In the genomic region with DNA sequence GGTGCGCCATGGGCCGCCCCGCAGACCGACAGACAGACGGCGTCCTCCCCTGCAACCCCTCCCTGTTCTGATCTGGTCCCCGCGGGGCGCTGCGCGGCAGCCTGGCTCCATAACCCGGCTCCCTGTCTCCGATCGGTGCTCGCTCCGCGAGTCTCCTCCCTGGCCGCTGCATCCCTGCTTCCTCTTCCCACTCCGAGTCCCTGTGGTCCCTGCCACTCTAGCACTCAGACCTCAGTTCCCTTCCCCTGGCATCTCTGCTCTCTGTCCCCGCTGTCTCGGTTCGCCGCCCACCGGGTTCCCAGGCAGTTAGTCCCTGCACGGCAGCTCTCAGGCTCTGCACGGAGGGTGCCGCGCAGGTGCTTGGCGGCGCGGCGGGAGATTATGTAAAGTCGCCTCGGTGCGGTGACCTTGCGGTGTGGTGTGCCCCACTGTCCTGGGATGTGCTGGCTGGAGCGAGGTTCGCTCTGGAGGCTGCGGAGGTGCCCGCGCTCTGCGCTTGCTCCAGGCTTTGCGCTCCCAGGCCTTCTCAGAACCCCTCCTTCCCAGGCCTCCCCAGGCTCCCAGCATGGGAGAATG, we compare ENCODE assay signal across 8 mouse cellular contexts. TPM values are rescaled to one million over a fixed set of nuclear protein-coding genes. Genes with fewer than 3 reads are reported as not detected.
DNase-seq lines count a peak whose midpoint lies in the region; ATAC-seq and TF ChIP-seq lines count a peak whose summit lies in the region.

No protein-coding gene starts in this region.

- TF ChIP-seq POLR2A in cerebellum, adult 2 months (IDR thresholded peaks at IDR 0.05; ENCODE audit: borderline replicate concordance, insufficient read depth, low read length): peak; percentile 58; the same call in 1 of the 2 replicates

- H3K27ac ChIP-seq in heart, embryonic 11.5 days (ENCODE audit: low read depth, low read length): no peak overlapping the region
- H3K27ac ChIP-seq in cerebellum, adult 2 months (ENCODE audit: insufficient read depth, low read length): peak overlapping the region; percentile 96
- H3K27ac ChIP-seq in forebrain, postnatal 0 days (ENCODE audit: low read depth, low read length): peak overlapping the region; percentile 81
- H3K27ac ChIP-seq in kidney, embryonic 15.5 days: peak overlapping the region; percentile 78

- 0 out of 2 replicates have a peak, but pooled peaks have one; percentile 39 for ATAC-seq in heart, embryonic 11.5 days (replicated peaks; ENCODE audit: insufficient number of reproducible peaks, low FRiP score, low TSS enrichment)
- ATAC-seq in forebrain, postnatal 0 days: peak; percentile 85
- peak; percentile 80 for ATAC-seq in kidney, embryonic 15.5 days (replicated peaks; ENCODE audit: low FRiP score)

- DNase-seq in heart, adult 11 months: no peak
- peak; percentile 78 to 84 for DNase-seq in cerebellum, adult 2 months
- DNase-seq in forebrain, postnatal 0 days: peak; percentile 69
- peak; percentile 4 for DNase-seq in lung, postnatal 36 days
- peak; percentile 55 for DNase-seq in right cerebral cortex, postnatal 14 days
- DNase-seq in c-Kit-positive CD71-positive TER-119-positive erythroid progenitor cells, embryonic 14.5 days (ENCODE audit: low spot score): no peak

- peaks cover 40% of the 10 kb centered on the region for H3K27me3 ChIP-seq in heart, embryonic 11.5 days (ENCODE audit: control insufficient read depth, insufficient read depth, low read length)
- H3K27me3 ChIP-seq in cerebellum, adult 2 months (ENCODE audit: control insufficient read depth, insufficient read depth, low read length): no peaks in the 10 kb centered on the region
- H3K27me3 ChIP-seq in forebrain, postnatal 0 days (ENCODE audit: insufficient read depth, low read length): 0 out of 2 replicates have a peak, but pooled peaks cover 3% of the 10 kb centered on the region
- peaks cover 45% of the 10 kb centered on the region for H3K27me3 ChIP-seq in kidney, embryonic 15.5 days

- H3K4me2 ChIP-seq in heart, embryonic 11.5 days: peak overlapping the region; percentile 92
- H3K4me2 ChIP-seq in forebrain, postnatal 0 days (ENCODE audit: low read depth): peak overlapping the region; percentile 98
- peak overlapping the region; percentile 96 for H3K4me2 ChIP-seq in kidney, embryonic 15.5 days

- no peaks in the 10 kb centered on the region for H3K36me3 ChIP-seq in heart, embryonic 11.5 days (ENCODE audit: control insufficient read depth, insufficient read depth, low read length)
- H3K36me3 ChIP-seq in forebrain, postnatal 0 days (ENCODE audit: insufficient read depth): no peaks in the 10 kb centered on the region
- no peaks in the 10 kb centered on the region for H3K36me3 ChIP-seq in kidney, embryonic 15.5 days

- no peak for TF ChIP-seq CTCF in cerebellum, adult 2 months (IDR thresholded peaks at IDR 0.05; ENCODE audit: borderline replicate concordance, insufficient read depth, low read depth, low read length)
- no peak for TF ChIP-seq CTCF in forebrain, postnatal 0 days (IDR thresholded peaks at IDR 0.05; ENCODE audit: low read depth)

- H3K4me3 ChIP-seq in heart, embryonic 11.5 days (ENCODE audit: low read depth, low read length): peak overlapping the region; percentile 62
- H3K4me3 ChIP-seq in cerebellum, adult 2 months (replicated peaks; ENCODE audit: insufficient read depth, low read depth, low read length): peak overlapping the region; percentile 73
- H3K4me3 ChIP-seq in forebrain, postnatal 0 days (ENCODE audit: low read depth, low read length): peak overlapping the region; percentile 90
- peak overlapping the region; percentile 82 for H3K4me3 ChIP-seq in kidney, embryonic 15.5 days (replicated peaks)

- peak overlapping the region; percentile 40; the same call in 1 of the 2 replicates for H3K9ac ChIP-seq in heart, embryonic 11.5 days (ENCODE audit: low read depth, low read length)
- peak overlapping the region; percentile 79 for H3K9ac ChIP-seq in forebrain, postnatal 0 days
- peak overlapping the region; percentile 62 for H3K9ac ChIP-seq in kidney, embryonic 15.5 days

- no peaks in the 10 kb centered on the region for H3K9me3 ChIP-seq in heart, embryonic 11.5 days (replicated peaks; ENCODE audit: control insufficient read depth, low read length)
- no peaks in the 10 kb centered on the region for H3K9me3 ChIP-seq in forebrain, postnatal 0 days (ENCODE audit: low read length)
- H3K9me3 ChIP-seq in kidney, embryonic 15.5 days (replicated peaks): no peaks in the 10 kb centered on the region

- peaks cover 4% of the 10 kb centered on the region; the same call in 1 of the 2 replicates for H3K4me1 ChIP-seq in heart, embryonic 11.5 days (ENCODE audit: control insufficient read depth, insufficient read depth, low read length)
- H3K4me1 ChIP-seq in cerebellum, adult 2 months (ENCODE audit: control insufficient read depth, insufficient read depth, low read length): peaks cover 15% of the 10 kb centered on the region
- 0 out of 2 replicates have a peak, but pooled peaks cover 4% of the 10 kb centered on the region for H3K4me1 ChIP-seq in forebrain, postnatal 0 days (ENCODE audit: insufficient read depth)
- H3K4me1 ChIP-seq in kidney, embryonic 15.5 days: peaks cover 5% of the 10 kb centered on the region

- WGBS in heart, embryonic 11.5 days (ENCODE audit: insufficient replicate concordance): under 1% methylated on average over 35 of the region's 43 CpGs
- under 1% methylated on average over 43 of the region's 43 CpGs for WGBS in cerebellum, adult 2 months
- WGBS in forebrain, postnatal 0 days: under 1% methylated on average over 43 of the region's 43 CpGs
- WGBS in kidney, embryonic 15.5 days: under 1% methylated on average over 43 of the region's 43 CpGs

RNA-seq across cellular contexts. Expression of gene Sh3gl2, which starts 0.8 kb away (rescaled TPM):
- polyA plus RNA-seq in heart, embryonic 11.5 days (2014; fragmentation: Nextera tagmentation; extraction: Ambion mirVana): 0.76 and 1.1 TPM in 2 replicates
- 369 and 387 TPM in 2 replicates for polyA plus RNA-seq in cerebellum, adult 2 months (2012; rRNA removed)
- 29.3 and 31.9 TPM in 2 replicates for total RNA-seq in forebrain, postnatal 0 days (2014; rRNA removed)
- 122 and 123 TPM in 2 replicates for polyA plus RNA-seq in forebrain, postnatal 0 days (2015; fragmentation: Nextera tagmentation; extraction: Ambion mirVana)
- 16.6 and 16.8 TPM in 2 replicates for polyA plus RNA-seq in kidney, embryonic 15.5 days (2015; fragmentation: Nextera tagmentation; extraction: Ambion mirVana)

Comparison
In these comparisons a context has a peak if more than half of its experiments do, and no peak if none do; other contexts are left out.
1. DNase-seq: peak in cerebellum, adult 2 months (2 of 2), forebrain, postnatal 0 days (single experiment), lung, postnatal 36 days (single experiment) and right cerebral cortex, postnatal 14 days (single experiment); none in heart, adult 11 months (single experiment) and c-Kit-positive CD71-positive TER-119-positive erythroid progenitor cells, embryonic 14.5 days (single experiment).
2. Peak in every context shown above with its lines, with median percentiles within 50 percentile points of each other: ATAC-seq, H3K4me2 ChIP-seq, H3K4me3 ChIP-seq and H3K9ac ChIP-seq.